Mouse (Mus musculus): ENCODE results near the gene Eya2. TPM values are rescaled to one million over a fixed set of nuclear protein-coding genes. Genes with fewer than 3 reads are reported as not detected.

Eya2 gene
- polyA plus RNA-seq, 1 experiment, result 6.0 TPM

DNA sequence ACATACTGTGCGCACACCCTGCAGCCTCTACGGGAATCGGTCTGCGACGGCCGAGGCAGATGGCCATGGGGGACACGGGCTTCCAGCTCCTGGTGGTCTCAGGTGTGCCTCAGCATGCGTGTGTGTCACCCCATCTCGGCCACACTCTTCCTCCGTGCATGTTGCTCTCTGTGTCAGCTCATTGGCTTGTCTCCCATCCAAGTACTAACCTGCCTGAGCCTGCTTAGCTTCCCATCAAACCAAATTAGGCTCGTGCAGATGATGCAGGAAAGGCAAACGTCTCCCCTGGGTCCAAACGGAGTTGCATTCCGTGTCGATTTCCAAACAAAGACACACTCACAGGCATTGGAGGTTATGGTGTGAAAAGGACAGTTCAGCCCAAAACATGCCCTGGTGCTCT, 163.0 kb downstream of the Eya2 start:
- Histone ChIP-seq H3K27me3 (ENCODE audit: control insufficient read depth, insufficient read depth, low read length) (no peaks in the 10 kb centered on the region), H3K4me3 (ENCODE audit: extremely low read depth, insufficient read depth, insufficient read length) (no peak overlapping the region), H3K27ac (ENCODE audit: insufficient read depth, low read length) (no peak overlapping the region), H3K4me1 (ENCODE audit: control insufficient read depth, insufficient read depth, insufficient read length) (no peaks in the 10 kb centered on the region), H3K36me3 (ENCODE audit: control insufficient read depth, insufficient read depth, low read length) (no peaks in the 10 kb centered on the region)
- 91% methylated on average over 15 of the region's 15 CpGs for WGBS
- no peak for DNase-seq (ENCODE audit: low read depth in 1 of 2, low spot score in 2 of 2)
- no peak for TF ChIP-seq POLR2A (IDR thresholded peaks at IDR 0.05; ENCODE audit: low read depth, low read length)
- no peak for TF ChIP-seq CTCF (IDR thresholded peaks at IDR 0.05; ENCODE audit: extremely low read depth, insufficient read depth, insufficient read length, insufficient replicate concordance)

- TF ChIP-seq CTCF (IDR thresholded peaks at IDR 0.05; ENCODE audit: extremely low read depth, insufficient read depth, insufficient read length, insufficient replicate concordance) (no peak), POLR2A (IDR thresholded peaks at IDR 0.05; ENCODE audit: low read depth, low read length) (no peak)
- H3K27ac ChIP-seq (ENCODE audit: insufficient read depth, low read length), result no peak overlapping the region
- H3K4me3 ChIP-seq (ENCODE audit: extremely low read depth, insufficient read depth, insufficient read length), result no peak overlapping the region
- 65% methylated on average over 5 of the region's 5 CpGs for WGBS
- H3K27me3 ChIP-seq (ENCODE audit: control insufficient read depth, insufficient read depth, low read length), result no peaks in the 10 kb centered on the region
- H3K36me3 ChIP-seq (ENCODE audit: control insufficient read depth, insufficient read depth, low read length), result no peaks in the 10 kb centered on the region
- DNase-seq (ENCODE audit: low read depth in 1 of 2, low spot score in 2 of 2), result no peak
- no peaks in the 10 kb centered on the region for H3K4me1 ChIP-seq (ENCODE audit: control insufficient read depth, insufficient read depth, insufficient read length)
These were observed 163.7 kb downstream of the Eya2 start for GRCm38 (mm10) chr2:165758534-165758933.

- TF ChIP-seq POLR2A (IDR thresholded peaks at IDR 0.05; ENCODE audit: low read depth, low read length), result no peak
- no peak for TF ChIP-seq CTCF (IDR thresholded peaks at IDR 0.05; ENCODE audit: extremely low read depth, insufficient read depth, insufficient read length, insufficient replicate concordance)
- H3K4me3 ChIP-seq (ENCODE audit: extremely low read depth, insufficient read depth, insufficient read length), result no peak overlapping the region
These were observed 164.7 kb downstream of the Eya2 start for GRCm38 (mm10) chr2:165759421-165759985.

DNA sequence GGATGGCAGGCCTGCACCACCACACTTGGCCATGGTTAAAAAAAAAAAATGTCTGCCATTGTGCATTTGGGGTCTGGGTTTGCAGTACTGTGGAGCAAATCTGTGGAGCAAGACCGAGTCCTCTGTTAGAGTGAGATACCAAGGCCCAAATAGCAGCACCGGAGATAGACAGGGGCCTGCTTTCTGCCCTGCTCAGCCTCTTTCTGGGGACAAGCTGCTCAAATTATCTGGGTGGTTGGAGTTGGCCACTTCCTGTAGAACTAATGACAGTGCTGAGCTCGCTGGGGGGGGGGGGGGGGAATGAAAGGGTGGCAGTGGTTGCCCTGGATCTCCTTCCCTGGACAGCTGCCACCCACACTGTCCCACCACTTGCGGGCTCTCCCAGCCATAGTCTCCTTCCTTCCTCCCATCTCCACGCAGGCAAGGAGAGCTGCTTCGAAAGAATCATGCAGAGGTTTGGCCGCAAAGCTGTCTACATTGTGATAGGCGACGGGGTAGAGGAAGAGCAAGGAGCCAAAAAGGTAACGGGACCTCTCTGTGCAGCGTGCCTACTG, 174.1 kb downstream of the Eya2 start:
- no peak for DNase-seq (ENCODE audit: low read depth in 1 of 2, low spot score in 2 of 2)
- Histone ChIP-seq H3K36me3 (ENCODE audit: control insufficient read depth, insufficient read depth, low read length) (no peaks in the 10 kb centered on the region), H3K27me3 (ENCODE audit: control insufficient read depth, insufficient read depth, low read length) (no peaks in the 10 kb centered on the region), H3K27ac (ENCODE audit: insufficient read depth, low read length) (no peak overlapping the region), H3K4me3 (ENCODE audit: extremely low read depth, insufficient read depth, insufficient read length) (no peak overlapping the region), H3K4me1 (ENCODE audit: control insufficient read depth, insufficient read depth, insufficient read length) (no peaks in the 10 kb centered on the region)
- no peak for TF ChIP-seq CTCF (IDR thresholded peaks at IDR 0.05; ENCODE audit: extremely low read depth, insufficient read depth, insufficient read length, insufficient replicate concordance)
- TF ChIP-seq POLR2A (IDR thresholded peaks at IDR 0.05; ENCODE audit: low read depth, low read length), result no peak
- WGBS, result 25% methylated on average over 10 of the region's 11 CpGs

More at GRCm38 (mm10) chr2:165759421-165759985, 164.7 kb downstream of the Eya2 start:
- Histone ChIP-seq H3K27ac (ENCODE audit: insufficient read depth, low read length) (no peak overlapping the region), H3K36me3 (ENCODE audit: control insufficient read depth, insufficient read depth, low read length) (no peaks in the 10 kb centered on the region), H3K27me3 (ENCODE audit: control insufficient read depth, insufficient read depth, low read length) (no peaks in the 10 kb centered on the region), H3K4me1 (ENCODE audit: control insufficient read depth, insufficient read depth, insufficient read length) (no peaks in the 10 kb centered on the region)
- WGBS, result 89% methylated on average over 13 of the region's 13 CpGs
- no peak for DNase-seq (ENCODE audit: low read depth in 1 of 2, low spot score in 2 of 2)

DNA sequence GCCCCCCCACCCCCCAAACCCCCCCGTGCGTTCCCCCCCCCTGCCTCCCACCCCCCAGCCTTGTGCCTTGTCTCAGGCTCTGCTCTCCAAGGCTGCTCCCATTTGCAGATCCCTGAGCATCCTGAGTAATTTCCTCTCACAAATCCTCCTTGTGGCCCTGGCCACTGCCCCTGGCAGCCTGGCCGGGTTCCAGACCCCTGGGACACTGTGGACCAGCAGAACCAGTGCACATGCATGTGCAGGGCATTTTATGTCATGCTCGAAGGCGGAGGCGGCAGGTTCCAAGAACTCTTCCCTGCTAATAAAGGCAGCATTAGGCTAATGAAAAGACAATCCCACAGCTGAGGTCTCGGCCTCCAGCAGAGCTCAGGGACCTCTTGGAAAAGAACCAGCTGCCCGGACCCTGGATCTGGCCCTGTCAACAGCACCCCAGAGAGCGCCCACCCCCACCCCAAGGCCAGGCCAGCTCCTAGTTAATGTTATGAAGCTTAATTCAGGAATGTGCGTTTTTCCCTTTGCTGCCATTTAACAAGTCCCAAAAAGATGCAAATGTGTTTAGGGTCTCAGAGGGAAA, 174.6 kb downstream of the Eya2 start:
- no peak for DNase-seq (ENCODE audit: low read depth in 1 of 2, low spot score in 2 of 2)
- H3K4me1 ChIP-seq (ENCODE audit: control insufficient read depth, insufficient read depth, insufficient read length), result no peaks in the 10 kb centered on the region
- no peak overlapping the region for H3K4me3 ChIP-seq (ENCODE audit: extremely low read depth, insufficient read depth, insufficient read length)
- TF ChIP-seq CTCF (IDR thresholded peaks at IDR 0.05; ENCODE audit: extremely low read depth, insufficient read depth, insufficient read length, insufficient replicate concordance) (no peak), POLR2A (IDR thresholded peaks at IDR 0.05; ENCODE audit: low read depth, low read length) (no peak)
- H3K27ac ChIP-seq (ENCODE audit: insufficient read depth, low read length), result no peak overlapping the region
- H3K27me3 ChIP-seq (ENCODE audit: control insufficient read depth, insufficient read depth, low read length), result no peaks in the 10 kb centered on the region
- H3K36me3 ChIP-seq (ENCODE audit: control insufficient read depth, insufficient read depth, low read length), result no peaks in the 10 kb centered on the region
- WGBS, result 78% methylated on average over 10 of the region's 10 CpGs

- Histone ChIP-seq H3K36me3 (ENCODE audit: control insufficient read depth, insufficient read depth, low read length) (peaks cover 8% of the 10 kb centered on the region; the same call in 1 of the 2 replicates), H3K27ac (ENCODE audit: insufficient read depth, low read length) (no peak overlapping the region), H3K4me1 (ENCODE audit: control insufficient read depth, insufficient read depth, insufficient read length) (no peaks in the 10 kb centered on the region), H3K27me3 (ENCODE audit: control insufficient read depth, insufficient read depth, low read length) (no peaks in the 10 kb centered on the region), H3K4me3 (ENCODE audit: extremely low read depth, insufficient read depth, insufficient read length) (no peak overlapping the region)
- TF ChIP-seq POLR2A (IDR thresholded peaks at IDR 0.05; ENCODE audit: low read depth, low read length) (no peak), CTCF (IDR thresholded peaks at IDR 0.05; ENCODE audit: extremely low read depth, insufficient read depth, insufficient read length, insufficient replicate concordance) (peak; percentile 77; the same call in 1 of the 2 replicates)
- WGBS, result 25% methylated on average over 6 of the region's 6 CpGs
- DNase-seq (ENCODE audit: low read depth in 1 of 2, low spot score in 2 of 2), result peak; percentile 28 to 55
These were observed 184.1 kb downstream of the Eya2 start for GRCm38 (mm10) chr2:165778927-165779326.

GRCm38 (mm10) chr2:165782324-165782723, 187.5 kb downstream of the Eya2 start:
- 26% methylated on average over 5 of the region's 5 CpGs for WGBS
- H3K36me3 ChIP-seq (ENCODE audit: control insufficient read depth, insufficient read depth, low read length), result peaks cover 33% of the 10 kb centered on the region
- no peak overlapping the region for H3K27ac ChIP-seq (ENCODE audit: insufficient read depth, low read length)

More at GRCm38 (mm10) chr2:165782324-165782723, 187.5 kb downstream of the Eya2 start:
- DNase-seq (ENCODE audit: low read depth in 1 of 2, low spot score in 2 of 2), result peak; percentile 36 to 66
- H3K27me3 ChIP-seq (ENCODE audit: control insufficient read depth, insufficient read depth, low read length), result no peaks in the 10 kb centered on the region
- TF ChIP-seq POLR2A (IDR thresholded peaks at IDR 0.05; ENCODE audit: low read depth, low read length) (no peak), CTCF (IDR thresholded peaks at IDR 0.05; ENCODE audit: extremely low read depth, insufficient read depth, insufficient read length, insufficient replicate concordance) (peak; percentile 95)
- no peaks in the 10 kb centered on the region for H3K4me1 ChIP-seq (ENCODE audit: control insufficient read depth, insufficient read depth, insufficient read length)
- H3K4me3 ChIP-seq (ENCODE audit: extremely low read depth, insufficient read depth, insufficient read length), result no peak overlapping the region
